Mouse (Mus musculus) hindbrain, embryonic 14.5 days (tissue): ENCODE measurements at regions not wholly inside any gene's neighbourhood (a gene's known extent, or its start where the extent isn't known, plus 50 kb on each side); places are given as distances from the start of the nearest gene placed in this dataset.
"Not testable (repeated sequence)": the region's sequence is repeated elsewhere in the genome, so short reads cannot be mapped to it uniquely, and the experiment has no call there.

Experiments
- ATAC-seq: fragments of 200-750 bp; cut with Nextera tagmentation; 2 replicates; pipeline ENCODE4 v1.8.0; 2017; ENCODE audit warnings: moderate number of reproducible peaks, mild to moderate bottlenecking, moderate TSS enrichment, moderate library complexity; ENCODE audit not compliant: low FRiP score
- DNase-seq: peaks from one replicate; pipeline ENCODE4 v3.0.0-alpha.2; 2015; ENCODE audit warnings: low spot score
- H3K27ac ChIP-seq: fragments of 300-500 bp; sonication (generic); 2 replicates; pipeline ENCODE4 v1.5.1; 2014; ENCODE audit warnings: mild to moderate bottlenecking, moderate library complexity
- H3K27me3 ChIP-seq: fragments of 300-500 bp; sonication (generic); 2 replicates; pipeline ENCODE4 v1.6.1; 2014; ENCODE audit warnings: mild to moderate bottlenecking, low read length, mixed read lengths; ENCODE audit not compliant: control insufficient read depth, insufficient read depth
- H3K36me3 ChIP-seq: fragments of 300-500 bp; sonication (generic); replicated peaks from 2 replicates; pipeline ENCODE4 v1.6.1; 2014; ENCODE audit not compliant: control insufficient read depth, insufficient read depth
- H3K4me1 ChIP-seq: fragments of 300-500 bp; sonication (generic); replicated peaks from 2 replicates; pipeline ENCODE4 v1.6.1; 2014; ENCODE audit warnings: antibody characterized with exemption, low read length, mixed read lengths; ENCODE audit not compliant: control insufficient read depth, insufficient read depth
- H3K4me2 ChIP-seq: fragments of 300-500 bp; sonication (generic); replicated peaks from 2 replicates; pipeline ENCODE4 v1.6.1; 2014; ENCODE audit warnings: mild to moderate bottlenecking, moderate library complexity
- H3K4me3 ChIP-seq: fragments of 300-500 bp; sonication (generic); replicated peaks from 2 replicates; pipeline ENCODE4 v1.5.1; 2014; ENCODE audit warnings: mild to moderate bottlenecking, low read length
- H3K9ac ChIP-seq: fragments of 300-500 bp; sonication (generic); 2 replicates; pipeline ENCODE4 v1.6.1; 2014
- H3K9me3 ChIP-seq: fragments of 300-500 bp; sonication (generic); 2 replicates; pipeline ENCODE4 v1.6.1; 2016; ENCODE audit warnings: low read length; ENCODE audit not compliant: control insufficient read depth
- WGBS: fragments of 180-500 bp; shearing (Covaris S2); extraction: QIAGEN DNeasy Blood & Tissue Kit; methylation state at CpG from one replicate; pipeline ENCODE4 v1.1.7; 2014; 5-methylcytosine and 5-hydroxymethylcytosine counted together

- Histone ChIP-seq H3K9me3 (no peaks in the 10 kb centered on the region), H3K4me3 (no peak overlapping the region), H3K27ac (no peak overlapping the region), H3K4me2 (no peak overlapping the region), H3K36me3 (no peaks in the 10 kb centered on the region), H3K9ac (no peak overlapping the region), H3K27me3 (no peaks in the 10 kb centered on the region), H3K4me1 (no peaks in the 10 kb centered on the region)
- ATAC-seq (no peak), DNase-seq (no peak)
- WGBS = 86% methylated on average over 2 of the region's 2 CpGs
These were observed 428.1 kb downstream of the Pom121l12 start for GRCm38 (mm10) chr11:15027213-15027612.

GRCm38 (mm10) chr11:15042168-15042567 is 443.1 kb downstream of the Pom121l12 start:
- 72% methylated on average over 1 of the region's 1 CpGs for WGBS
- Histone ChIP-seq H3K4me3 (no peak overlapping the region), H3K4me2 (no peak overlapping the region)

GRCm38 (mm10) chr11:15088918-15089645 is 490.0 kb downstream of the Pom121l12 start:
- not testable (repeated sequence) for H3K9ac ChIP-seq, H3K36me3 ChIP-seq, H3K27me3 ChIP-seq, H3K27ac ChIP-seq, H3K4me3 ChIP-seq, H3K4me1 ChIP-seq, H3K4me2 ChIP-seq, H3K9me3 ChIP-seq, ATAC-seq, DNase-seq
- WGBS = 85% methylated on average over 4 of the region's 4 CpGs

More at GRCm38 (mm10) chr11:15042168-15042567, 443.1 kb downstream of the Pom121l12 start:
- no peak overlapping the region for H3K9ac ChIP-seq
- no peak for ATAC-seq
- H3K4me1 ChIP-seq = no peaks in the 10 kb centered on the region
- no peak for DNase-seq
- H3K9me3 ChIP-seq = no peaks in the 10 kb centered on the region
- H3K27me3 ChIP-seq = no peaks in the 10 kb centered on the region
- H3K27ac ChIP-seq = no peak overlapping the region
- H3K36me3 ChIP-seq = no peaks in the 10 kb centered on the region

- DNase-seq (peak; percentile 18), ATAC-seq (no peak)
- no peak overlapping the region for H3K27ac ChIP-seq
- H3K27me3 ChIP-seq = no peaks in the 10 kb centered on the region
- no peak overlapping the region for H3K4me2 ChIP-seq
- H3K4me1 ChIP-seq = no peaks in the 10 kb centered on the region
- no peak overlapping the region for H3K4me3 ChIP-seq
- no peak overlapping the region for H3K9ac ChIP-seq
- no peaks in the 10 kb centered on the region for H3K9me3 ChIP-seq
- no peaks in the 10 kb centered on the region for H3K36me3 ChIP-seq
These were observed 497.8 kb downstream of the Pom121l12 start for GRCm38 (mm10) chr11:15096900-15097299.

- DNase-seq (no peak), ATAC-seq (no peak)
- Histone ChIP-seq H3K4me2 (no peak overlapping the region), H3K27ac (no peak overlapping the region), H3K27me3 (no peaks in the 10 kb centered on the region), H3K9me3 (no peaks in the 10 kb centered on the region), H3K36me3 (no peaks in the 10 kb centered on the region), H3K9ac (no peak overlapping the region), H3K4me1 (no peaks in the 10 kb centered on the region), H3K4me3 (no peak overlapping the region)
- WGBS = 93% methylated on average over 1 of the region's 1 CpGs
These were observed 509.0 kb downstream of the Pom121l12 start for GRCm38 (mm10) chr11:15108046-15108445.

GRCm38 (mm10) chr11:15113583-15113982 is 514.5 kb downstream of the Pom121l12 start:
- Histone ChIP-seq H3K4me2 (no peak overlapping the region), H3K36me3 (no peaks in the 10 kb centered on the region), H3K4me3 (no peak overlapping the region), H3K9me3 (no peaks in the 10 kb centered on the region), H3K27ac (no peak overlapping the region), H3K9ac (no peak overlapping the region), H3K4me1 (no peaks in the 10 kb centered on the region), H3K27me3 (no peaks in the 10 kb centered on the region)
- ATAC-seq = no peak
- whole genome bisulfite sequencing = 88% methylated on average over 3 of the region's 3 CpGs
- no peak for DNase-seq

- no peak overlapping the region for H3K4me2 ChIP-seq
- no peaks in the 10 kb centered on the region for H3K27me3 ChIP-seq
- no peaks in the 10 kb centered on the region for H3K9me3 ChIP-seq
- H3K27ac ChIP-seq = no peak overlapping the region
- no peak overlapping the region for H3K9ac ChIP-seq
- ATAC-seq (no peak), DNase-seq (peak; percentile 28)
- no peaks in the 10 kb centered on the region for H3K36me3 ChIP-seq
- 68% methylated on average over 2 of the region's 2 CpGs for WGBS
- no peaks in the 10 kb centered on the region for H3K4me1 ChIP-seq
- H3K4me3 ChIP-seq = no peak overlapping the region
These were observed 526.7 kb downstream of the Pom121l12 start for GRCm38 (mm10) chr11:15125812-15126211.
